Mouse (Mus musculus): ENCODE results near the gene Clock. TPM values are rescaled to one million over a fixed set of nuclear protein-coding genes. Genes with fewer than 3 reads are reported as not detected.

Clock gene
- polyA plus RNA-seq (2014; fragmentation: Illumina TruSeq; extraction: RNeasy Lipid Tissue Mini Kit (QIAGEN cat#74804); ENCODE audit: low read depth, low replicate concordance) = 35.8 TPM

DNA sequence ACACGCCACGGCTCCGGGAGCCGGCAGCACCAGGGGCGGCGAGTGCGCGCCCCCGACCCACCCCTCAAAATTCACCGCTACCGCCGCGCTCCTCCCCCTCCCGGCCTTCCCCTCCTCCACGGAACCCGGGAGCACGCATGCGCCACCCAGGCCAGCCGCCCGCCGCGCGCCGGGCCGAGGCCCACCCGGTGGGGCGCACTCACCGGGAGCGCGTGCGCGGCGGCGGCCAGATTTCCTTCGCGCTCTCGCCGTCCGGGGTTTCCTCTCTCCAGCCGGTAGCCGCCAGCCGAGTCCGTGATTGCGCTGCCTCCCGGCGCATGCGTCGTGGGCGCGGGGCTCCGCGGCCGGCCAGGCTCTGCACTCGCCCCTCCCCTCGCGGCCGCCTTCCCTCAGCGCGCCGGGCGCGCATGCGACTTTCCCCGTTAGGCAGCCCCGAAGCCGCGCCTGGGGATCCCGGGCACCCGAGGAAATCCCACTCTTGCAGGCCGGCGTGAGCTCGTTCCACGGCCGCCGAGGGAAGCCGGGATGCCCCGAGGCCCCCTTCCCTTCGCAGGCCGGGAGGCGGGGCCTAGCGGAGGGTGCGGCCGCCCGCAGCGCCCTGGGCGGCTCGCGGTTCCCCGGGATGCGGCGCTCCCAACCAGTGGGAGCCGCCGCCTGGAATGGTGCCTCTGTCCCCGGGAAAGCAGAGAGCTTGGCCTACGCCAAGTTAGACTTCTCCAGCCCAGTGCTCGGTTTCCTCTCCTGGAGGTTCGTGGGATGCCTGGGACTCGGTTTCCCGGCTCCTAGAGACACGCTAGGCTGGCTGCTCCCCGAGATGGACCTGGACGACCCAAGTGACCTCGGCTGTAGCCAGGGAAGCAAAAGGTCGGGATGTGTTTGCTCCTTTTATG lies at the start of gene Clock:
Clock (minus strand) TSS at position 341 of the 890 bp plus-strand sequence.

GRCm38 (mm10) chr5:76330953-76331352 lies 26.4 kb upstream of the Clock start, which contains the start of gene Pdcl2:
TSS of gene Pdcl2 (minus strand) at chr5:76331156.

DNA sequence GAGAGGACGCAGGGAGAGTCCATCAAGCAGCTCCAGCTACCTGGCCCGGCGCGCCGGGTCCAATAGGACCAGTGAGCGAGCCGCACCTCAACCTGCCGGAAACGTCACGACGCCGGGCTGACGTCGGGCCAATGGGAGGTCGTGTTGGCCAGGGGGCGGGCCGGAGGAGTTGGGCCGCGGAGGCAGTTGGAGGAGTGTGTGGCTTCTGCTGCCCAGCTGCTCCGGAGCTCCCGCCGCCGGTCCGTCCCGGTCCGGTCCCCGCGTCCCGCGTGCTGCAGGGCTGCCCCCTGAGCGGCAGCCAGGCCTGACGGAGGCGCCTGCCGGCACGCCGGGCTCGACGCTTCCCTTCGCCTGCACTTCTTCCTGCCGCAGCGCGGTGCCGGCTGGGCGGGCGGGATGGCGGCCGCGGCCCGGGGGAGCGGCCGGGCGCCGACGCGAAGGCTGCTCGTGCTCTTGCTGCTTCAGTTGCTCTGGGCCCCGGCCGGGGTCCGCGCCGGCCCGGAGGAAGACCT lies 120.8 kb downstream of the Clock start, which contains the start of gene Tmem165:
Tmem165 (plus strand) TSS at position 131 of the 512 bp plus-strand sequence.

Other genes with a start within 250 kb of the Clock start
- gene Srd5a3, start 164.5 kb downstream of the Clock start, polyA plus RNA-seq (2014; fragmentation: Illumina TruSeq; extraction: RNeasy Lipid Tissue Mini Kit (QIAGEN cat#74804); ENCODE audit: low read depth, low replicate concordance) = 9.3 TPM
- gene Tmem165, start 120.9 kb downstream of the Clock start, polyA plus RNA-seq (2014; fragmentation: Illumina TruSeq; extraction: RNeasy Lipid Tissue Mini Kit (QIAGEN cat#74804); ENCODE audit: low read depth, low replicate concordance) = 22.8 TPM
- not detected for gene Pdcl2, start 26.4 kb upstream of the Clock start, polyA plus RNA-seq (2014; fragmentation: Illumina TruSeq; extraction: RNeasy Lipid Tissue Mini Kit (QIAGEN cat#74804); ENCODE audit: low read depth, low replicate concordance)
- not detected for gene Nmu, start 59.0 kb upstream of the Clock start, polyA plus RNA-seq (2014; fragmentation: Illumina TruSeq; extraction: RNeasy Lipid Tissue Mini Kit (QIAGEN cat#74804); ENCODE audit: low read depth, low replicate concordance)
- not detected for gene Gm7271, start 179.2 kb upstream of the Clock start, polyA plus RNA-seq (2014; fragmentation: Illumina TruSeq; extraction: RNeasy Lipid Tissue Mini Kit (QIAGEN cat#74804); ENCODE audit: low read depth, low replicate concordance)
- gene Exoc1, start 224.5 kb upstream of the Clock start, polyA plus RNA-seq (2014; fragmentation: Illumina TruSeq; extraction: RNeasy Lipid Tissue Mini Kit (QIAGEN cat#74804); ENCODE audit: low read depth, low replicate concordance) = 22.5 TPM